Mouse (Mus musculus) intestine, postnatal 0 days (tissue): ENCODE measurements around the gene Tmem189. TPM values are rescaled to one million over a fixed set of nuclear protein-coding genes. Genes with fewer than 3 reads are reported as not detected.

Experiments used
- ATAC-seq: fragments of 200-750 bp; cut with Nextera tagmentation; 2 replicates; pipeline ENCODE4 v1.8.0; 2017; ENCODE audit warnings: mild to moderate bottlenecking, moderate TSS enrichment, moderate library complexity
- H3K27ac ChIP-seq: fragments of 300-500 bp; sonication (generic); 2 replicates; pipeline ENCODE4 v1.5.1; 2014; ENCODE audit warnings: mild to moderate bottlenecking, low read depth, low read length, moderate library complexity
- H3K27me3 ChIP-seq: fragments of 300-500 bp; sonication (generic); replicated peaks from 2 replicates; pipeline ENCODE4 v1.6.1; 2014; ENCODE audit warnings: low read length, mixed read lengths; ENCODE audit not compliant: control insufficient read depth, insufficient read depth
- H3K36me3 ChIP-seq: fragments of 300-500 bp; sonication (generic); 2 replicates; pipeline ENCODE4 v1.6.1; 2014; ENCODE audit warnings: mild to moderate bottlenecking, moderate library complexity; ENCODE audit not compliant: control insufficient read depth, insufficient read depth
- H3K4me1 ChIP-seq: fragments of 300-500 bp; sonication (generic); replicated peaks from 2 replicates; pipeline ENCODE4 v1.6.1; 2014; ENCODE audit warnings: antibody characterized with exemption, low read length, mixed read lengths; ENCODE audit not compliant: control insufficient read depth, insufficient read depth
- H3K4me2 ChIP-seq: fragments of 300-500 bp; sonication (generic); replicated peaks from 2 replicates; pipeline ENCODE4 v1.6.1; 2014; ENCODE audit warnings: low read depth, mild to moderate bottlenecking, moderate library complexity
- H3K4me3 ChIP-seq: fragments of 300-500 bp; sonication (generic); 2 replicates; pipeline ENCODE4 v1.5.1; 2014; ENCODE audit warnings: low read depth, low read length
- H3K9ac ChIP-seq: fragments of 300-500 bp; sonication (generic); 2 replicates; pipeline ENCODE4 v1.6.1; 2014; ENCODE audit warnings: mild to moderate bottlenecking, low read depth, low read length
- H3K9me3 ChIP-seq: fragments of 300-500 bp; sonication (generic); 2 replicates; pipeline ENCODE4 v1.6.1; 2016; ENCODE audit warnings: mixed run types; ENCODE audit not compliant: control insufficient read depth
- CTCF ChIP-seq: sonication (generic); IDR thresholded peaks from 2 replicates; pipeline ENCODE4 v1.5.1; 2016; ENCODE audit warnings: low read depth, mild to moderate bottlenecking, control low read depth, antibody characterized with exemption, moderate library complexity
- WGBS: fragments of 180-500 bp; shearing (Covaris S2); extraction: QIAGEN DNeasy Blood & Tissue Kit; methylation state at CpG from one replicate; pipeline ENCODE4 v1.1.7; 2014; 5-methylcytosine and 5-hydroxymethylcytosine counted together
- polyA plus RNA-seq: library from polyadenylated mRNA; unstranded; fragments of >200 nt; fragmentation: Nextera tagmentation; extraction: Ambion mirVana; gene quantifications from 2 replicates; pipeline ENCODE4 v1.2.1, GENCODE M21; 2015

Tmem189 gene
- polyA plus RNA-seq, 1 experiment from 2014 or later = 26.8 TPM

DNA sequence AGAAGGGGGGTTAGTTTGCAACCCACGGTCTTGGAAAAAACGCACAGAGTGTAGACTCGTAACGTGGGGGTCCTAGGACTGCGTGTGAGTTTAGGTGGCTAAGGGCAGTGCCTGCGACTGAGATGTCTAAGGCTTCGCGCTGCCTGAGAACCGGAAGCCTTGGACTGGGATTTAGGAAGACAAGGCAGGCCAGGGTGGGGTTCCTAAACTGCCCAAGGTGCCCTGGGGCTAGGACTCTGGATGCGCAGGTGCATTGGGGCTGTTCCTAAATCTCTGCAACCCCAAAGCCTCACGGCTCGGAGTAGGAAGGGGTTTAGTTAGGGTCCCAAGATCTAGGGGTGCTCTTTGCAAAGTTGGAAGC is 29.0 kb downstream of the Tmem189 start:
- H3K27ac ChIP-seq = peak overlapping the region; percentile 60; the same call in 1 of the 2 replicates
- 4% methylated on average over 12 of the region's 12 CpGs for WGBS
- peak overlapping the region; percentile 74 for H3K9ac ChIP-seq
- no peak for TF ChIP-seq CTCF
- peaks cover 4% of the 10 kb centered on the region; the same call in 1 of the 2 replicates for H3K36me3 ChIP-seq
- H3K4me3 ChIP-seq = peak overlapping the region; percentile 74
- no peak for ATAC-seq
- no peaks in the 10 kb centered on the region for H3K9me3 ChIP-seq
- peak overlapping the region; percentile 93 for H3K4me2 ChIP-seq
- peaks cover 24% of the 10 kb centered on the region for H3K4me1 ChIP-seq
- H3K27me3 ChIP-seq = no peaks in the 10 kb centered on the region

DNA sequence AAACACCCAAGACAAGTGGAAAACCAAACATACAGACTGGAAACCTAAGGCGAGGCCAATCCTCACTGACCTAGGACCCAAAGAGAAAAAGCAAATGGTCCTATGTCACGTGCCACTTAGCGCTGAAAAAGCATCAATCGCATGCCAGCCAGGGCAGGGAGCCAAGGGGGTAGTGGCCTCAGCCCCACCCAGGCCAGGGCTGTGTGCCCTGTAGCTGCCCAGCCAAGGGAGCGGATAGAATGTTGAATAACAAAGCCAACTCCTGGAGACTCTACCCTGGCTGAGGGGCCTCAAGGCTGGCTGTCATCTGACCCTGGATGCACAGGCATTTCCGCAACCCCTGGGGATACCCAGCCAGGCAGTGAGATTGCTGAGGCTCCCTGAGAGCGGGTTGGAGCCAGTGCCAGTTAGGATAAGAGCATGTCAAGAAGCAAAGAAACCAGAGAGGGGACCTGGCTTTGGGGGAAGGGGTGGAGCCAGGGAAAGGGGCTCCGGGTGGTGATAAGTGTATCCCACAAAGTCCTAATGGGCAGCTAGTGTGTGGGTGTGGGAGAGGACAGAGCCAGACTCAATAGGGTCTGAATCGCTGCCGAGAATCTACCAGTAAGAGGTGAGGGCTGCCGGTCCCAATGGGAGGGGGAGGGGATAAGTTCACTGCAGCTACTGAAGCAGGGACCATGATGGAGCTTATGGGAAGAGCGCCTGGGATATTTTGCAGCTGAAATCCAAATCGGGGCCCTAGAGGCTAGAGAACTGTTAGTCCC is 29.6 kb downstream of the Tmem189 start:
- Histone ChIP-seq H3K4me2 (peak overlapping the region; percentile 93), H3K27ac (no peak overlapping the region), H3K4me3 (peak overlapping the region; percentile 74), H3K27me3 (no peaks in the 10 kb centered on the region), H3K9me3 (no peaks in the 10 kb centered on the region), H3K9ac (no peak overlapping the region), H3K4me1 (peaks cover 24% of the 10 kb centered on the region), H3K36me3 (peaks cover 4% of the 10 kb centered on the region; the same call in 1 of the 2 replicates)
- ATAC-seq = no peak
- no peak for TF ChIP-seq CTCF
- WGBS = 20% methylated on average over 13 of the region's 13 CpGs

DNA sequence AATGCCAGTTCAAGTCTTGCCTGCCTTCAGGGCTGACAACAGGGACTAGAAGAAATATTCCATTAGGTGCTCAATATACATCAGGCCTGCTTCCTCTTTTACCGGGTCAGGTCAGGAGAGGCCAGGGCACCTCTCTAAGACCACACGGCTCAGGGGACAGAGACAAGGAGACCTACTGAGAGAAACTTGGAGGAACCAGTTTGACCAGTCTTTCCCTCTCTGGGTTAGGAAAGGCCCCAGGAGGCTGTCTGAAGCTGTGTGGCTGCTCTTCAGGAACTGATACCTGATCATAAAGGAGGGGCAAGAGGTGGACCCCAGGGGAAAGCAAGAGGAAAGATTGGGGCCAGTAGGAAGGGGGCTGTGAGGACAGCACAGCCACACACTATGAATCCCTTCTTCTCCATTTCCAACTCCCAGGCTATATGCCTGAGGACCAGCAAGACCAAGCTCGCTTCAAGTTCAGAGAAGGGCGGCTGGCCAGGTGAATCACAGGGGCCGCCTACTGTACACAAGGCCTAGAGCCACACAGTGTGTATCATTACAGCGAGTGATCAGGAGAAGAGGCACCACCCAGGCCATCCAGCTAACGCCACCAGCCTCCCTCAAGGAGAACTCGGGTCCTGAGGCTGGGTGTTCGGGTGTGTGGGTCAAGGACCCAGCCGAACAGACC is 30.3 kb downstream of the Tmem189 start:
- ATAC-seq = no peak
- Histone ChIP-seq H3K27me3 (0 out of 2 replicates have a peak, but pooled peaks cover 3% of the 10 kb centered on the region), H3K9me3 (no peaks in the 10 kb centered on the region), H3K9ac (no peak overlapping the region; the same call in 1 of the 2 replicates), H3K4me2 (peak overlapping the region; percentile 93), H3K36me3 (peaks cover 10% of the 10 kb centered on the region; the same call in 1 of the 2 replicates), H3K27ac (no peak overlapping the region), H3K4me1 (peaks cover 24% of the 10 kb centered on the region), H3K4me3 (peak overlapping the region; percentile 74; the same call in 1 of the 2 replicates)
- no peak for TF ChIP-seq CTCF
- WGBS = 42% methylated on average over 10 of the region's 10 CpGs

DNA sequence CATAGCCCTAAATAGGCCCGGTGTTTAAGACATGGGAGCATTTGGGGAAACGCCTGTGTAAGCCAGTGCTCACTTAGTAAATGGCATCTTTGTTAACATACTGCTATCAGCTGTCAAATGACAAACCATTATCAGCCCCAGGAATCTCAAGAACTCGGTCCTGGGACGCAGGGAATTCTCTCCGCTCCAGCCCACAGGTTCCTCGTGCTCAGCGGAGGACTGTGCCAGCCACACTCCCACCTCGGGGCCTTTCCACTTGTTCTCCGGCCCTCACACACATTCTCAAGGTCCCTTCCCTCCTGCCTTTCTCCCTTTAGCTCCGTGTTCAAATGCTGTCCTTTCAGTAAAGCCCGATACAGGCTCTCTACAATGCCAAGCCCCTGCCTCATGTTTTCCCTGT is 30.9 kb downstream of the Tmem189 start:
- no peak overlapping the region for H3K4me3 ChIP-seq
- no peak for TF ChIP-seq CTCF
- H3K27ac ChIP-seq = no peak overlapping the region
- no peaks in the 10 kb centered on the region for H3K9me3 ChIP-seq
- peaks cover 16% of the 10 kb centered on the region for H3K36me3 ChIP-seq
- 66% methylated on average over 11 of the region's 11 CpGs for WGBS
- H3K4me1 ChIP-seq = peaks cover 24% of the 10 kb centered on the region
- no peak overlapping the region; the same call in 1 of the 2 replicates for H3K9ac ChIP-seq
- H3K4me2 ChIP-seq = peak overlapping the region; percentile 93; the same call in 1 of the 2 replicates
- no peak for ATAC-seq
- 0 out of 2 replicates have a peak, but pooled peaks cover 4% of the 10 kb centered on the region for H3K27me3 ChIP-seq

DNA sequence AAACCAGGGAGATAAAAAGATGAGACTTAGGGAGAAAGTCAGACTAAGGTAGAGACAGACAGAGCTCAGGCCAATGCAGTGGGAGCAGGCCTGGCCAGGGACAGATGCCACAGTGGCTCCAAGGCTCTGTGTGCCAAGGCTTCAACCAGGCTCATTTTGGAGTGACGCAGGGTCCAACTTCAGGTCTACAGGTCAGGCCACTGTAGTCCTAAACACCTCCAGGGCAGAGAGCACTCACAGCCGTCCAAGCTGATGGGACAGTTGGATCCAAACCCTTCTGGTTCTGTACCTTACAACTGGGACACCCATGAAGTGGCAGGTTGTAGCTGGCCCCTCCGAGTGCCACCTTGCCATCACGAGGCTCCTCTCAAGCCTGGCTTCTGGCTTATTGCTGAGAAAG is 31.6 kb downstream of the Tmem189 start:
- ATAC-seq = no peak
- Histone ChIP-seq H3K36me3 (peaks cover 20% of the 10 kb centered on the region), H3K4me1 (peaks cover 24% of the 10 kb centered on the region), H3K9ac (no peak overlapping the region), H3K4me2 (no peak overlapping the region), H3K27ac (no peak overlapping the region), H3K4me3 (no peak overlapping the region), H3K9me3 (no peaks in the 10 kb centered on the region), H3K27me3 (0 out of 2 replicates have a peak, but pooled peaks cover 4% of the 10 kb centered on the region)
- WGBS = 92% methylated on average over 4 of the region's 4 CpGs
- TF ChIP-seq CTCF = no peak

DNA sequence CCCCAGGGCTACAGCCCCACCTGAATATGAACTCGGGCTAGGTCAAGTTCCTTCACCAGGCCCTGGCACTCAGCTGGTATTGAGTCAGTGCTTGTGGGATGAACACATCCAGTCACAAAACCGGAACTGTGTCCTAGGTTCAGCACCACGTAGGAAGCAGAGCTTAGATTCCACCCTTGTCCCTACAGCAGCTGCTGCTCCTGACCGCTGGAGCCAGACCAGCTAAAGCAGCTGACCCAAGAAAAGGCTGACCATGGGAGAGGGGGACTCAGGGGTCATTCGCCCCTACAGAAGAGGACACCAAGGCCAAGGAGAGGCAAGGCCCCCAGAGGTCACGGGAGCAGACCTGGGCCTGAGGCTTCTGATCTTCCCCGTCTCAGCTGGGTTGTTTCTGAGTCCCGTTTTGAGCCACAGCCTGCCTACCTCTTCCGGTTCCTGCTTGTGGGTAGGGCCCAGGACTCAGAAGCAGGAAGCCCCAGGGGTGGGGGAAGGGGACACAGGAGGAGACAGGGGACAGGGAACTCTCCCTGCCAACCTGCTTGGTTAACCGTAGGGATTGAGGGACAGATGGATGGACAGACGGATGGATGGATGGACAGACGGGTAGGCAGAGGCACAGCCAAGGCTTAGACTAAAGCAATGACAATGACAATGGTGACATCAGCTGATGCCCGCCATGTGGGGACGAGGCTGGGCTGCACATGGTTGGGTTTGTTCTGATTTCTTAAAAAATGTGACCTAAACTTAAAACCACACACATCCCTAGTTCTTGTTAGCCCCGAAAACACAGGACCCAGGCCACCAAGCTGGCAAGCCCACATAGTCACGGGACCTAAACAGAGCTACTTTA is 32.8 kb downstream of the Tmem189 start:
- Histone ChIP-seq H3K4me2 (no peak overlapping the region), H3K36me3 (peaks cover 21% of the 10 kb centered on the region), H3K27ac (no peak overlapping the region), H3K4me1 (peaks cover 17% of the 10 kb centered on the region), H3K9ac (no peak overlapping the region), H3K27me3 (0 out of 2 replicates have a peak, but pooled peaks cover 4% of the 10 kb centered on the region), H3K4me3 (no peak overlapping the region), H3K9me3 (no peaks in the 10 kb centered on the region)
- no peak for ATAC-seq
- no peak for TF ChIP-seq CTCF
- WGBS = 81% methylated on average over 16 of the region's 16 CpGs
